Mouse (Mus musculus): ENCODE results near the gene Myo10. TPM values are rescaled to one million over a fixed set of nuclear protein-coding genes. Genes with fewer than 3 reads are reported as not detected.
"Not testable (repeated sequence)": the region's sequence is repeated elsewhere in the genome, so short reads cannot be mapped to it uniquely, and the experiment has no call there.

Gene Myo10
- polyA plus RNA-seq, 1 experiment from 2014 or later = 23.9 TPM

- not testable (repeated sequence) for H3K27me3 ChIP-seq (replicated peaks); ATAC-seq; H3K4me1 ChIP-seq (replicated peaks); H3K36me3 ChIP-seq; H3K27ac ChIP-seq; H3K9ac ChIP-seq; H3K4me3 ChIP-seq (replicated peaks); H3K4me2 ChIP-seq (replicated peaks); H3K9me3 ChIP-seq
- whole genome bisulfite sequencing = 95% methylated on average over 1 of the region's 4 CpGs
Measured at GRCm38 (mm10) chr15:25718104-25718503, 95.8 kb downstream of the Myo10 start.

GRCm38 (mm10) chr15:25719270-25719669 lies 96.9 kb downstream of the Myo10 start:
- Histone ChIP-seq H3K9me3 (no peaks in the 10 kb centered on the region), H3K36me3 (peaks cover 5% of the 10 kb centered on the region; the same call in 1 of the 2 replicates), H3K4me2 (replicated peaks) (no peak overlapping the region), H3K9ac (no peak overlapping the region), H3K4me1 (replicated peaks) (peaks cover 15% of the 10 kb centered on the region), H3K4me3 (replicated peaks) (no peak overlapping the region), H3K27me3 (replicated peaks) (no peaks in the 10 kb centered on the region), H3K27ac (no peak overlapping the region)
- no peak for ATAC-seq
- 80% methylated on average over 8 of the region's 8 CpGs for WGBS

GRCm38 (mm10) chr15:25720263-25720662 lies 97.9 kb downstream of the Myo10 start:
- no peak for ATAC-seq
- peaks cover 5% of the 10 kb centered on the region; the same call in 1 of the 2 replicates for H3K36me3 ChIP-seq
- H3K27ac ChIP-seq = no peak overlapping the region
- no peak overlapping the region for H3K4me2 ChIP-seq (replicated peaks)
- no peak overlapping the region for H3K4me3 ChIP-seq (replicated peaks)
- WGBS = 89% methylated on average over 6 of the region's 6 CpGs
- H3K4me1 ChIP-seq (replicated peaks) = peaks cover 14% of the 10 kb centered on the region
- no peaks in the 10 kb centered on the region for H3K9me3 ChIP-seq
- H3K9ac ChIP-seq = no peak overlapping the region
- no peaks in the 10 kb centered on the region for H3K27me3 ChIP-seq (replicated peaks)

- peak overlapping the region; percentile 66 for H3K27ac ChIP-seq
- H3K4me1 ChIP-seq (replicated peaks) = peaks cover 8% of the 10 kb centered on the region; the same call in 1 of the 2 replicates
- no peaks in the 10 kb centered on the region for H3K9me3 ChIP-seq
- no peak overlapping the region for H3K4me3 ChIP-seq (replicated peaks)
- peak; percentile 82 for ATAC-seq
- 0 out of 2 replicates have a peak overlapping the region, but pooled peaks have one; percentile 6 for H3K4me2 ChIP-seq (replicated peaks)
- H3K9ac ChIP-seq = no peak overlapping the region
- H3K27me3 ChIP-seq (replicated peaks) = no peaks in the 10 kb centered on the region
- H3K36me3 ChIP-seq = peaks cover 7% of the 10 kb centered on the region; the same call in 1 of the 2 replicates
- 32% methylated on average over 12 of the region's 12 CpGs for WGBS
Measured at GRCm38 (mm10) chr15:25723281-25724113, 101.2 kb downstream of the Myo10 start.

GRCm38 (mm10) chr15:25724549-25724948 lies 102.2 kb downstream of the Myo10 start:
- Histone ChIP-seq H3K4me2 (replicated peaks) (no peak overlapping the region), H3K27ac (0 out of 2 replicates have a peak overlapping the region, but pooled peaks have one; percentile 66), H3K4me3 (replicated peaks) (no peak overlapping the region), H3K27me3 (replicated peaks) (no peaks in the 10 kb centered on the region), H3K36me3 (peaks cover 7% of the 10 kb centered on the region; the same call in 1 of the 2 replicates), H3K9ac (no peak overlapping the region), H3K4me1 (replicated peaks) (peaks cover 8% of the 10 kb centered on the region; the same call in 1 of the 2 replicates), H3K9me3 (no peaks in the 10 kb centered on the region)
- 92% methylated on average over 6 of the region's 6 CpGs for WGBS
- no peak for ATAC-seq

GRCm38 (mm10) chr15:25726814-25727213 lies 104.5 kb downstream of the Myo10 start:
- no peak for ATAC-seq
- Histone ChIP-seq H3K4me3 (replicated peaks) (no peak overlapping the region), H3K36me3 (peaks cover 7% of the 10 kb centered on the region; the same call in 1 of the 2 replicates), H3K27ac (no peak overlapping the region), H3K9ac (no peak overlapping the region), H3K4me2 (replicated peaks) (no peak overlapping the region), H3K4me1 (replicated peaks) (peaks cover 8% of the 10 kb centered on the region; the same call in 1 of the 2 replicates), H3K27me3 (replicated peaks) (no peaks in the 10 kb centered on the region), H3K9me3 (no peaks in the 10 kb centered on the region)
- WGBS = 94% methylated on average over 5 of the region's 5 CpGs

GRCm38 (mm10) chr15:25728501-25728900 lies 106.2 kb downstream of the Myo10 start:
- ATAC-seq = no peak
- Histone ChIP-seq H3K9ac (no peak overlapping the region), H3K9me3 (no peaks in the 10 kb centered on the region), H3K4me1 (replicated peaks) (0 out of 2 replicates have a peak, but pooled peaks cover 4% of the 10 kb centered on the region), H3K27ac (no peak overlapping the region), H3K4me2 (replicated peaks) (no peak overlapping the region), H3K27me3 (replicated peaks) (no peaks in the 10 kb centered on the region), H3K4me3 (replicated peaks) (no peak overlapping the region), H3K36me3 (0 out of 2 replicates have a peak, but pooled peaks cover 2% of the 10 kb centered on the region)
- WGBS = 70% methylated on average over 4 of the region's 4 CpGs

GRCm38 (mm10) chr15:25731053-25731452 lies 108.7 kb downstream of the Myo10 start:
- ATAC-seq = no peak
- Histone ChIP-seq H3K27ac (no peak overlapping the region), H3K4me1 (replicated peaks) (no peaks in the 10 kb centered on the region), H3K4me2 (replicated peaks) (no peak overlapping the region), H3K9me3 (no peaks in the 10 kb centered on the region), H3K36me3 (peaks cover 9% of the 10 kb centered on the region; the same call in 1 of the 2 replicates), H3K9ac (no peak overlapping the region), H3K4me3 (replicated peaks) (no peak overlapping the region), H3K27me3 (replicated peaks) (no peaks in the 10 kb centered on the region)
- WGBS = 58% methylated on average over 9 of the region's 9 CpGs

- H3K4me3 ChIP-seq (replicated peaks) = no peak overlapping the region
- no peak overlapping the region for H3K9ac ChIP-seq
- H3K27me3 ChIP-seq (replicated peaks) = no peaks in the 10 kb centered on the region
- no peak overlapping the region for H3K4me2 ChIP-seq (replicated peaks)
- no peaks in the 10 kb centered on the region for H3K4me1 ChIP-seq (replicated peaks)
- ATAC-seq = no peak
- H3K27ac ChIP-seq = no peak overlapping the region
- WGBS = 83% methylated on average over 8 of the region's 8 CpGs
- H3K36me3 ChIP-seq = peaks cover 13% of the 10 kb centered on the region
- H3K9me3 ChIP-seq = no peaks in the 10 kb centered on the region
Measured at GRCm38 (mm10) chr15:25732758-25733428, 110.6 kb downstream of the Myo10 start.

GRCm38 (mm10) chr15:25733739-25734430 lies 111.6 kb downstream of the Myo10 start:
- Histone ChIP-seq H3K4me1 (replicated peaks) (no peaks in the 10 kb centered on the region), H3K9ac (no peak overlapping the region), H3K4me2 (replicated peaks) (no peak overlapping the region), H3K27ac (no peak overlapping the region), H3K27me3 (replicated peaks) (no peaks in the 10 kb centered on the region), H3K9me3 (no peaks in the 10 kb centered on the region), H3K36me3 (peaks cover 17% of the 10 kb centered on the region), H3K4me3 (replicated peaks) (no peak overlapping the region)
- no peak for ATAC-seq
- whole genome bisulfite sequencing = 94% methylated on average over 11 of the region's 11 CpGs

GRCm38 (mm10) chr15:25736531-25736930 lies 114.2 kb downstream of the Myo10 start:
- Histone ChIP-seq H3K9me3 (no peaks in the 10 kb centered on the region), H3K4me2 (replicated peaks) (no peak overlapping the region), H3K27me3 (replicated peaks) (no peaks in the 10 kb centered on the region), H3K36me3 (peaks cover 17% of the 10 kb centered on the region), H3K27ac (no peak overlapping the region), H3K9ac (no peak overlapping the region), H3K4me3 (replicated peaks) (no peak overlapping the region), H3K4me1 (replicated peaks) (no peaks in the 10 kb centered on the region)
- ATAC-seq = no peak
- WGBS = 87% methylated on average over 6 of the region's 6 CpGs

- ATAC-seq = no peak
- Histone ChIP-seq H3K4me1 (replicated peaks) (no peaks in the 10 kb centered on the region), H3K9ac (no peak overlapping the region), H3K4me2 (replicated peaks) (no peak overlapping the region), H3K9me3 (no peaks in the 10 kb centered on the region), H3K4me3 (replicated peaks) (no peak overlapping the region), H3K27ac (no peak overlapping the region), H3K36me3 (peaks cover 18% of the 10 kb centered on the region), H3K27me3 (replicated peaks) (no peaks in the 10 kb centered on the region)
- 67% methylated on average over 4 of the region's 4 CpGs for WGBS
Measured at GRCm38 (mm10) chr15:25740271-25740670, 117.9 kb downstream of the Myo10 start.

Data from intestine, embryonic 15.5 days (tissue).